Mouse (Mus musculus): ENCODE results near the gene Cd4.

The Cd4 gene

DNA sequence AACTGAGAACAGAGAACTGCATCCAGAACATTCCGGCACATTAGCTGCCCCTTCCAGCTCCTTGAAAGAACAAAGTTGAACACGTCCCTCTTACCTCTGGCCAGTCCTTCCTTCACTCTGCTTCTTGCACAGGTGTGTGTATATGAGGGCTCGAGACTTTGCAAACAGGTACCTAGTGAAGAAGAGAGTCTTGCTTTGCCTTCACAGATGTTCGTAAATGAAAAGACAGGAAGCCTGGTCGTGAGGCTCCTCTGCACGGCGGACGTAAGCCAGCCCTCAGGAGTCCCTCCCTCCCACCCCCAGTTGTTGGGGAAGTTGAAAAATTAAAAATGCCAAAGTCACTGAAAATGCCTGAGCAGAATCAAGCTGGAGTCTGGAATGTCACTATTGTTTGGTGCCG lies at the start of gene Cd4:
Gene Cd4, minus strand, starts transcription at position 236 of the 400 bp plus-strand sequence.
- DNase-seq: no peak

DNA sequence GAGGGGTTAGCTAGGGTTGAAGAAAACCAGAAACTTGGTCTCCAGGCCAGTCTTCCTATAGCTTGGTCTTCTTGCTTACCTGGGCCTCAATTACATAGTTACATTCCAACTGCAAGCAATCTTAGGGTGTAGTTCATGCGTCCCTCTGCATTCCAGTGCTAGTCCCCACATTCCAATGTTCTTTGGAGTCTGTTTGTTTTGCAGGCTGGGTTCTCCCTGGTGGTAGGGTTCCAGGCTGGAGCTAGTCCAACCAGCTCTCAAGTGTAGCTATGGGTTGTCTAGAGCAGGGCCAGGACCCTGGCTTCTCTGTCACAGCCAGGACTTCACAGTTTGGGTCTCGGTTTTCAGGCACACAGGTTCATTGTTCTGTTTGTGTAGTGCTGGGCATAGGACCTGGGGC lies 49.5 kb upstream of the Cd4 start:
- DNase-seq: no peak

DNA sequence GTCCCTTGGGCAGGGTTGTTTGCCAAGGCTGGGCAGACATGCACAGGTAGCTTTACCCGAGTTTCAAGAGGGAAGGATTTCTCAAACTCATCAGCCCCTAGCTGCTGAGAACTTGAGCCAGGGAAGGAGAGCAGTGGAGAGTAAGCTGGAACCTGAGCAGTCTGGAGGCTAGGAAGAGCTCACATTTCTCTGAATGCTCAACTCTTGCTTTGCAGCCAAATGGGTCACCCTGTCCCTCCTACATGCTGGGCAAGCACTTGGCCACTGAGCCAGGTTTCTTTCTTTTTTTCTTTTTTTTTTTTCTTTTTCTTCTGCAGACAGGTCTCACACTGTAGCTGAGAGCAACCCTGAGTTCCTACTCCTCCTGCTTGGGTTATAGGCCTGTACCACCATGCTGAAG lies 48.7 kb upstream of the Cd4 start:
- no peak for DNase-seq

DNA sequence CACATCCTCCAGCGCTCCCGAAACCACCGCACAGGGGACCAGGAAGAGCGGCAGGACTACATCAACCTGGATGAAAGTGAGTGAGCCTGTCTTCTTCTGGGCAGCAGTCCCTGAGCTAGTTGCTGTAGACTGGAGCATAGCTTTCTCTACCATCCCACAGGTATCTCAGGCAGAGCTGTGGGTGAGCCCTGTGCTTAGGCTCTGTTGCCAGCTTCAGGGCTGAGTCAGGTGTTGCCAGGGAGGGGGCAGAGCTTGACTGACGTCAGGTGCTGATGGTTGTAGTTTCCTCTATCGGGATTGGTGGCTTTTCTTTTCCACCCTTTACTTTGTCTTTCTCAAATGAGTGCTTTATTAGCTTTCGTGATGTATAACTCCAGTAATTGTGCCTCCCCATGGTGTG lies 46.6 kb upstream of the Cd4 start:
- no peak for DNase-seq

DNA sequence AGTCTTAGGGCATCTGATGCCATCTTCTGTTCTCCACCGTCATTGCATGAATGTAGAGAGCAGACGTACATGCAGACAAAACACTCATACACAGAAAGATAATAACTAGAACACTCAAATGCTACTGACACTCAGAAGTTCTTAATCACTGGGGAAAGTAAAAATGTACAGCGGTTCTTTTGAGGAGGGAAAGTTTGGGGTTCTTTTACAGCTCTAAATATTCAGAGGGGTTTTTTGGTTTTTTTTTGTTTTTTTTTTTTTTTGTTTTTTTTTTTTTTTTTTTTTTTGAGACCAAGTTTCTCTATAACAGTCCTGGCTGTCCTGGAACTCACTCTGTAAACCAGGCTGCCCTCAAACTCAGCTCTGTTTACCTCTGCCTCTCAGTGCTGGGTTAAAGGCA lies 45.1 kb upstream of the Cd4 start:
- DNase-seq: no peak

DNA sequence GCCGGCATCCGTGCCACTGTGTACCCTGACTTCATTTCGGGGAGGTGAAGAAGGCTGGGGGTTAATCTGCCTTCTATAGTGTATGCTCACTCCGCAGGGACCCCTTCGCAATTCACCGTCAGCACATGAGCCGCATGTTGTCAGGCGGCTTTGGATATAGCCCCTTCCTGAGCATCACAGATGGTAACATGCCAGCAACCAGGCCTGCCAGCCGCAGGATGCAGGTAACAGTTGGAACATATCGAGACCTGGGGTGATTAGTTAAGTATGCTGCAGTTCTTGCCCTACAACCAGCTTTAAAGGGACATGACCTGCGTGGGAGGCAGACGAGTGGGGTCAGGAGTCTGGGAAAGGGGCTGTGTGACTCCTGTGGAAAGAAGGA lies 44.3 kb upstream of the Cd4 start:
- DNase-seq: peak; percentile 70 to 71

DNA sequence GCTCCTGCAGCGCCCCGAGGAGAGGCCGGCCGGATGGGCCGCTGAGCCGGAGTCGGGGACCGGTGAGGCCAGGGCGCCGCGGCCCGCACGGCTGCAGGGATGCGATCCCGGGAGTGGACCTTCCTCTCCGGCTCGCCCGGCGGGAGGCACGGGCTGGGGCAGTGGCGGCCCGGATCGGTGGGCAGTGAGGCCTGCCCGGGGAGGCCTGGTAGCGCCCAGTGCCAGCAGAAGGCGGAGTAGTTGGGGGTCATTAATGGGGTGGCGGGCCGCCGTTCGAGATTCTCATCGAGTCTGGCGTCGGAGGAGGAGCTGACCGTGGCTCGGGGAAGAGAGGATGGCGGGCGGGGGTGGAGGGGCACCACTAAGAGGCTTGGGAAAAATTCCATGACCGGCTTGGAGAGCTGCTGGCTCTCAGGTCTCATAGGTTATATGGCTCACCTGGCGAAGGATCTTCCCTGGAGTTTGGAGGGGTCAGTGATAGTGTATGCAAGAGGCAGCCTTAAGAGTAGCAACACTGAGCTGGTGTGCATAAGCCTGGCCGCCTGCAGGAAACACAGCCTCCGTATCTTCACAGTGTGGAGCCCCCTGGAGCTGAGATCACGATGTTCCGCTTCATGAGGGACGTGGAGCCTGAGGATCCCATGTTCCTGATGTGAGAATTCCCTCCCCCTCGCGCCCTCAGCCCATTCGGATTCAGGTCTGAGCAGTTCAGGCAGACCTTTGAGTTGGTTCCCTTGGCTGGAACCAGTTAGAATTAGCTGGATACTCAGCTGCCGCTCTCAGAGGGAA lies 43.7 kb upstream of the Cd4 start:
- peak in 1 of 2 experiments; percentile 64 for DNase-seq

DNA sequence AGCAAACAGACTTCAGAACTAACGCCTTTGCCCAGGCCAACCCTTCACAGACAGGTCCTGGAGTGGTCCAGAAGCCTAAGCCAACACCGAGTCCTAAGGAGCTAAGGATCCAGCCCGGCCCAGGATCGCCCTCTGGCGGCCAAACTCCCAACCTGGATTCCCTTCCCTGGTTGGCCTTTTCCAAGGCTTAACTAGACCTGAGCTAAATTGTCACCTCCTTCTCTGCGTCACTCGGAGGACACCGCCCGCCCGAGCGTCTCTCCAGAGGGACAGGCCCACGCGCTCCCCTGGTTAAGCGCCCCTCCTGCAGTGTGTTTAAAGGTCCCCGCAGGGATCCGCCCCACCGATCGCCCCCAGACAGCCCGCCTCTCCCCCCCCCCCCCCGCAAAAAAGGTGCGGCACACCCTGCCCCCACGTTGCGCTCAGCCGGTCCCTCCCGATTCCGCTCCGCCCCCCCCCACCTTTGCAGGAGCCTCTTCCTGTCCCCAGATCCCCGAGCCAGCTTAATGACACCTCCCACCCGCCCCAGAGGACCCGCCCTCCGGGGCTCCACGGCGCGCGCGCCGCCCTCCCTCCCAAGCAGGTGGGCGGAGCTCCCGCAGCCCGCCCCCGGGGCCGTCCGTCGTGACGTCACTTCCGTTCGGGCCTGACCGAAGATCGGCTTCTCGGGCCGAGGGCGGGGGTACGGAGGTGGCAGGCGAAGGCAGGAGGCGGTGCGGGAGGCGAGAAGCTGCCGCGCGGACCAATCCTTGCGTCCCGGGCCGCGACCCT lies 42.9 kb upstream of the Cd4 start, which contains the start of gene Mlf2:
Gene Mlf2, plus strand, starts transcription at position 633 of the 771 bp plus-strand sequence.
- peak; percentile 100 for DNase-seq

DNA sequence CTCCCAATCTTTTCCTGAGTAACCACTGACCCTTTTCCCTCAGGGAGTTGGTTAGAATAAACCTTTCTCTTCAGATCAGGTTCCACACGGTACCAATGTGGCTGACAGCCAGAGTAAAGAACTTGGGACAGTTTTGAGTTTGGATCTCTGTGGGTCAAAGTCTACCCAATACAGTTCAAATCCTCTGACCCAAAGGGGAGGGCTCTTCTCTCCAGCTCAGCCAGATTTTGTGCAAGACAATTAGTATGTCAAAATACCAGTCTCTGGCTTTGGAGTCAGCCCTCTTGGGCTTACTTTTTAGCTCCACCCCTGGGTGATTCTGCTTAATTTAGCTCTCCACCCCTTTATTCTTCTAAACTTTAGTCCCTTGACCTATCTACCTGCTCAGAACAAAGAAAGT lies 42.2 kb upstream of the Cd4 start:
- DNase-seq: no peak

DNA sequence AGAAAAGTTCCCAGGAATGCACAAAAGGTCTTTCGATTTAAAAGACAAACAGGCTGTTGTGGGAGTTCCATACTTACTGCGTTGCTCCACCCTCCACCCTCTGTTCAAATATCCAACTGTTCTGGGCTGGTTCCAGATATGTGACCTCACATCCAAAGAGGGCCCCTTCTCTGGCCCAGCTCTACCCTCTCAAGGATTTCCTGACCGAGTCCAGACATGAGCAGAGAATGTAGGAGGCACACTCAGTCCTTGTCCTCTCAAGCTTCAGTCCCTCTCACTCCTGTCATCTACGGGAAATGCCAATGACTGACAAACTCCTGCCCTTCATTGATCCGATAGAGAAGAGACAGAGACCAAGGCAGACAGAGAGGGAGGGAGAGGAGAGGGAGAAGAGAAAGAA lies 37.9 kb upstream of the Cd4 start:
- DNase-seq: no peak

DNA sequence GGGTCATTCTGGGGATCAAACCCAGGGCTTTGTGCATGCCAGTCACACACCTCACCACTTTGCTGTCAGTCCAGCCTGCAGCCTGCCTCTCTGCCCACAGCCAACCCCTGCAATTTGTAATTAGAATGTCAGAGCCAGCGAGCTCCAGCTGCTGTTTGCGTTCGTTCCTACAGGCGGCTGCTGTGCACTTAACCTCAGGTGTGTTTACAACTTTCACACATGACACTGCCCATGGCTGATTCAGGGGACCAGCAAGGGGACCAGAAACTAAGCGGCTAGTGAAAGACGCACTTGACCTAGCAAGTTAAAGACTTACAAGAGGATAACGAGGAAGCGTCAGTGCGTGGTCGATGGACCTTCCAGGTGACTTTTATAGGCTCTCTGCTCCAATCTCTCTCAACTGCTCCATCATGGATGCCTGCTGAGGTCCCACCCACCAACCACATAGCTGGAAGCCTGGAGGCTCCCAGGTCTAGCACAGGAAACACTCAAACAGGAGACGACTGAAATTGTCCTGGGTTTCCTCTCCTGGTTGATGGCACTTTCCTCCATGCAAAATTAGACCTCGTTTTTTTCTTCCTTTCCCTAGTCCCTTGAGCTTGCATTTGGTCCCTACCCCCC lies 37.3 kb upstream of the Cd4 start:
- no peak for DNase-seq

DNA sequence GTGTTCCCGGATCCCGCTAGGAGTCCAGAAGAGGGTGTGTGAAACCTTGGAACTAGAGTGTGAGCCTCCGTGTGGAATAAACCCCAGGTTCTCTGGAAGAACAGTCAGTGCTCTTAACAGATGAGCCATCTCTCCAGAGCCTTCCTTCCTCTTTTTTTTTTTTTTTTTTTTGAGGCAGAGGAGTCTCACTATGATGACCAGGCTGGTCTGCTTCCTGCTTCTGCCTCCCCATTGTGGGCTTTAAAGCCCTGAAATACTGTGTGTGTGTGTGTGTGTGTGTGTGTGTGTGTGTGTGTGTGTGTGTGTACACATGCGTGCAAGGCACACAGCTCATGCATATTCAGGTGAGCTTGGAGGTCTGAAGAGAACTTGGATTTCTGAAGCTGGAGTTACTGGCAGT lies 33.5 kb upstream of the Cd4 start:
- DNase-seq: peak in 1 of 2 experiments; percentile 5

DNA sequence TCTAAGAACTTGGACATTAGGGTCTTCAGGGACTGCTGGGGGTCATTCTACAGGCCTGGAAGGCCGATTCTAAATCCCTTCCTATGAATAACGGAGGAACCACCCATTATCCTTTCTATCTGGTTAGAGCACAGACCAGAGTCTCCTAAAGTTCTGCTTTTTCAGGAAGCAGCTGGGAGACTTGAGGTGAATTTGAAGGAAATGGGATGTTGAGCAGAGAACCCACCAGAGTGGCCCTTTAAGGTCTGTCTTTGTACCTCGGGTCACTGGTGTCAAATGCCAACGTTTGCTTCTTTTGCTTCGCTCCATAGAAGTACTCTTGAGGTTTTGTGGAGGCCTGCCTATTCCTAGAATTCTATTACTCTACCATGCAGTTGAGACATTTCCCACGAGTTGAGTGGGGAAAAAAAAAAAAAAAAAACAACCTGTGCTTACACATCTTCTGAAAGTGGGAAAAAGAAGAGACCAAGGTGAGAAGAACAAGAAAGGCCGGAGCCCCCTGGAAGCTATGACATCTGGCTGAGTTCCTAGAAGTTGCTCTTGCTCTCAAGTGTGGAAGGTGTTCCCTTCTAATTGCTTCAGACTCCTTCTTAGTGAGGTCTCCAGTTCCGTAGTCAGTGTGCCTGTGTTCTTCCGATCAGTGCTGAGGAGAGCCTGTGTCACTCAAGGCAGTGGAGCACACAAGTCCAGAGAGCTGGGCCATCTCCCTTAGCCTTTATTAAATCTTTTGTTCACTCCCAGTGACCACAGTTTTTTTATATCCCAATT lies 32.5 kb upstream of the Cd4 start:
- DNase-seq: no peak

DNA sequence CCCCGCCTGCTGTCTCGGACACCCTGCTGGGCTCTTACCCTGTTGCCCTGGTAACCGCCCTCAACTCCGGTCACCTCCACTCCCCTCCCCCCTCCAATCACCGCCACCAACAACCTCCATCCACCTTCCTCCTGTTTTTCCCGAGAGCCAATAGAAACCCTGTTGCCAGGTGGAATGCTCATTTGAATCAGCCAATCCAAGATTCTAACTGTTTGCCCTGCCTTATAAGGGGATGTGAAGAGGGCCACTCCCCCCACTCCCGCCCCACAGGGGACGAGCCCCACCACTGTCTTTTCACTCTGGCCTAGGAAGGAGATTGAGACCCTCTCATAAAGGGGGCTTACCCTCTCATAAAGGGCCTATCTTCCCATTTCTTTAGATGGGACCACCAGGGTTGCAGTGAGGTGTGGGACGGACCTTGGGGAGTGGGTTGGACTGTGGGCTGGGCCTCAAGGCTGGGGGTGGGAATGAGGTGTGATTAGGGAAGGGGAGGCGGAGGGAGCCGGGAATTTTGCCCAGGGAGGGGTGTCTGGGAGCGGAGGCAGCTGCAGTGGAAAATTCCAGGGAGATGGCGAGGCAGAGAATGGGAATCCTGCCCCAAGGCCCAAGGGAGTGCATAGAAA lies 31.8 kb upstream of the Cd4 start, which contains the start of gene Ptms:
Gene Ptms, minus strand, starts transcription at position 409 of the 623 bp plus-strand sequence.
- DNase-seq: peak; percentile 100

DNA sequence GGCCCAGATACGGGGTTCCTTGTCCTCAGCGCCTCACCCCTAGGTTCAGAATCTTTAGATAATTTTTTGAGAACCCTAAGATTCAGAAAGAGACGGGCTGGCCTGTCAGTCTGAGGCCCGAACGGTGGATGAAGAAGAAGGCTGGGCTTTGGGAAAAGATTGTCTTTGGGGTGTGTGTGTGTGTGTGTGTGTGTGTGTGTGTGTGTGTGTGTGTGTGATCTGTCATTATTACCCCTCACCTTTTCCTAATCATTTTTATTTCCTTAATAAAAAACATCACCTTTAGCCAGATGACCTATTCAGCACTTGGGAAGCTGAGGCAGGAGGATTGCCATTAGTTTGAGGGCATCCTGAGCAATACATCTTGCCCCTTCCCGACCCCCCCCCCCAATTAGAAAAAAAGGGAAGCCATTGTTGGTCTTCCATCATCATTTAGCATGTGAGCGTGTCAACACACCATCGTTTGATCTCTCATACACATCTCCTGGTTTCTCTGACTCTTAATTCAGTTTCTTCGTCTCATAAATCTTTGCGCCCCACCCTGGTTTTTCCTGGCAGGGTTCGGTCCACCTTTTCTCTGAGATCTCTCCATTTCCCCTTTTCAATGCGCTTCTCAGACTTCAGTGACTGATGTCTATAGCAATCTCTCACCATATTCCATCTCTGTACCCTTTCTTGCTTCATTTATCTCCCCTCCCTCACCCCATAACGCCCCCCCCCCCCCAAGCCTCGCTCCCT lies 31.0 kb upstream of the Cd4 start:
- peak in 1 of 2 experiments; percentile 48 for DNase-seq

DNA sequence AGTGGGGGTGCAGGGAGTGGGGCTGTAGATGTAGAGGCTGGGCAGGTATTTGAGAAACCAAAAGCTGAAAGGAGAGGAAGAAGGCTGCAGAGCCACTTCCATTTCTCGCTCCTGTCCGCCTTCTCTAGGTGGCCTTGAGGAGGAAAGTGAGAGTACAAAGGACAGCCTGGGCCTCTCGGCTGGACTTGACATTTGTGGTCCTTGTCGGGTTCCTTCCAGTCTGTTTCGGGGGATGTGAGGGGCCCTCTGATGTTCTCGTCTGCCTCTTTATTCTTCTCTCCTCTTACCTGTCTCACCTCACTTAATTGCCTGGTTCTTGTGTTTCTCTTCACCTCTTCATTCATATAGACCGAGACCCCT lies 30.3 kb upstream of the Cd4 start:
- no peak for DNase-seq

DNA sequence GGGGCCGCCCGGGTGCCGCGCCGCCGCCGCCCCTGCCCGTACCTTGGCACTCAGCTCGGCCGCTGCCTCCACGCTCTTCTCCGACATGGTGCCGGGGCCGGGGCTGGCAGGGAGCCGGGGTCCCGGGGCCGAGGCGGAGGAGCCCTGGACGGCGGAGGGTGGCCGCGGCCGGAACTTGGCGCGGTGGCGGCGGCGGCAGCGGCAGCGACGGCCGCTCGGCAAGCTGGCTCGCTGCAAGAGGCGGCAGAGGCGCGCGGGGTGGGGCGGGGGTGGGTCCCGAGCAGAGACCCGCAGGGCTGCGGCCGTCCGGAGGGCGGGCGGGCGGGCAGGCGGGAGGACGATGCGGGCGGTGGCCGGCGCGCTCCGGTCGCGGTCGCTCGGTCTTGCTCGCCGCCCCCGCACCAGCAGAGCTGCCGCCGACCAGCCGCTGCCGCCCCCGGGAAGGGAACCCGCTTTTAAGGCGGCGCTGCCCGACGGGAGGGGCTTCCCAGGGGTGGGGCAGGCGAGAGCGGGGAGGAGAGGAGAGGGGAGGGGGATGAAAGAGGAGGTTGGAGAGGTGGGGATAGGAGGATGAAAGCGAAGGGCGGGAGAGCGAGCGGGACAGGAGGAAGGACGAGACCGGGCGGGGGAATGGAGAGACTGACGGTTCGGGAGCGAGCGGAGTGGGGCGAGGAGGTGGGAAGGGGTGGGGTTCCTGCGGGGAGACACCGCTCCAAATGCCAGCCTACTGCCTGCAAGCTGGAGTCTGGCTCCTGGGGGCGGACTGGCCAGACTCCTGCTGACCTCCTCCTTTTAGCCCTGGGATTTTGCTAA lies 29.7 kb upstream of the Cd4 start:
- DNase-seq: peak; percentile 97 to 99

DNA sequence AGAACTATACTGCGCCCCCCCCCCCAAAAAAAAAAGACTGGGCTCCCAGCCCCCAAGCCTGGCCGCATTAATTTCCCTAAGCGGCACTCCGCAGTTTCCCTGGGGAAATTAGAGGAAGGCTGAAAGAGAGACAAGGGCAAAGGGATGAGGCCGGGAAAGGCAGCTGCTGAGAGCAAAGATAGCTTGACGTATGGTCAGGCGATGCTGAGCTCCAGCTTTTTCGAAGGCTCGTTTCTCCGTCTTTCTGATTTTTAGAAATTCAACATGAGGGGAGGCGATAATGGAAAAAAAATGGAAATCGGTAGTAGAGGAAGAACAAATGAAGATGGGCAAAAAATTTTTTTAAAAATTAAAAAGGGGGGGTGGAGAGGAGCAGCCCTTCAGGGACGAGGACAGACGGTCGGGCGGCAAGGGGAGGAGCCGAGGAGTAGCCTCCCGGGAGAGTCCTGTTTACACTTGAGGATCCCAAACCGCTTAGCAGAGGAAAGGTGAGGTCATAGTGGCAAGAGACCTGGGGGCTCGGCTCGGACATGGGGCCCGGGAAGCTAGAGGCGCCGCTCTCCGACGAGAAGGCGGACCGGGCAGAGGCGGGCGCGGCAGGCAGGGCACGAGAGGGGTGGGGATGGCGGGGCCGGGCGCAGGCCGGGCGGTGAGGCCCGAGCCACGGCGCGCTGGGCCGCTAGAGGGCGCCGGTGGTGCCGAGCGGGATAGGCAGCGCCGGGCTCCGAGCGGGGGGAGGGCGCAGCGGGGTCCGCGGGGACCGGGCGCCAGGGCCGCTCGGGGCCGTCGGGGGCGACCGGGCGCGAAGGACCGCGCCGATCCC lies 28.9 kb upstream of the Cd4 start:
- peak; percentile 98 to 99 for DNase-seq

DNA sequence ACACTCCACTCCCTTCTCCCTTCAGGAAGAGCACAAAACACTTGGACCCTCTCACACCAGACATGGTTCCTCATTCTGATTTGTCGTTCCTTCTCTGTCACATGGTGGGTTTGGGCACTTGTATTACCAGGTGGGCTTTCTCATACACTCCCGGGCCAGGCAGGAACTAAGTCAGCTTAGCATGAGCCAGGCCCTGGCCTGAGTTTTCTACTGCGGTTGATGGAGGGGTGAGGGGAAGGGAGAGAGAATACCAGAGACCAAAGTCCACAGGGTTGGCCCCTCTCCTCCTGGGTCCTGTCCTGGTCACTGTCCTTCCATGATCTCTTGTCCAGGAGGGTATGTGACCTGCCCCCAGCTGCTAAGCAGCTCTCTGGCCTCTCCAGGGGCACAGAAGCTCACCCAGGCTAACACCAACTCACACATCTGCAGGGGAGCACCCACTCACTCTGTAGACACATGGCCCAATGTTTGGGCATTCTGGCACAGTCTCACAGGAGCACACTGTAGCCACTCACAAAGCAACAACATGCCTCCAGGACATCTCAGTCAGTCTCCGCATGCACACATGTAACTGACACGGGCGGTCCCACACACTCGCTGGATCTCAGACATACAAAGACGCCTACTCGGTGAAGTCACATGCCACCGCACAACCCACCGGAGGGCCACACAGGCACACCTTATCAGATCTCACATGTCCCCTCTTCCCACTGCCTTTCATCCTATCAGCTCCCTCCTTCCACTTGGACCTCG lies 28.1 kb upstream of the Cd4 start:
- peak; percentile 58 to 59 for DNase-seq

Data from cerebellum, postnatal 10 days (tissue).